Mouse (Mus musculus) midbrain, embryonic 10.5 days (tissue): ENCODE data around the gene Swi5. TPM values are rescaled to one million over a fixed set of nuclear protein-coding genes. Genes with fewer than 3 reads are reported as not detected.

Experiments used
- DNase-seq: peaks from one replicate; pipeline ENCODE4 v3.0.0-alpha.2; 2017; ENCODE audit warnings: low spot score
- H3K27ac ChIP-seq: fragments of 300-500 bp; sonication (generic); replicated peaks from 2 replicates; pipeline ENCODE4 v1.5.1; 2016; ENCODE audit warnings: mild to moderate bottlenecking
- H3K27me3 ChIP-seq: fragments of 300-500 bp; sonication (generic); 2 replicates; pipeline ENCODE4 v1.6.1; 2016; ENCODE audit warnings: low read depth, mild to moderate bottlenecking; ENCODE audit not compliant: poor library complexity, severe bottlenecking
- H3K36me3 ChIP-seq: fragments of 300-500 bp; sonication (generic); 2 replicates; pipeline ENCODE4 v1.6.1; 2016; ENCODE audit warnings: mild to moderate bottlenecking, moderate library complexity
- H3K4me1 ChIP-seq: fragments of 300-500 bp; sonication (generic); 2 replicates; pipeline ENCODE4 v1.6.1; 2016
- H3K4me3 ChIP-seq: fragments of 300-500 bp; sonication (generic); 2 replicates; pipeline ENCODE4 v1.5.1; 2016; ENCODE audit warnings: mild to moderate bottlenecking, moderate library complexity
- H3K9me3 ChIP-seq: fragments of 300-500 bp; sonication (generic); replicated peaks from 2 replicates; pipeline ENCODE4 v1.6.1; 2016; ENCODE audit warnings: mild to moderate bottlenecking
- WGBS: fragments of 180-500 bp; shearing (Covaris S2); methylation state at CpG from one replicate; pipeline ENCODE4 v1.1.7; 2016; 5-methylcytosine and 5-hydroxymethylcytosine counted together
- polyA plus RNA-seq: library from polyadenylated mRNA; unstranded; fragments of >200 nt; fragmentation: Nextera tagmentation; extraction: Ambion mirVana; gene quantifications from 2 replicates; pipeline ENCODE4 v1.2.1, GENCODE M21; 2016

Swi5 gene
- polyA plus RNA-seq, 1 experiment from 2014 or later: 536 TPM

DNA sequence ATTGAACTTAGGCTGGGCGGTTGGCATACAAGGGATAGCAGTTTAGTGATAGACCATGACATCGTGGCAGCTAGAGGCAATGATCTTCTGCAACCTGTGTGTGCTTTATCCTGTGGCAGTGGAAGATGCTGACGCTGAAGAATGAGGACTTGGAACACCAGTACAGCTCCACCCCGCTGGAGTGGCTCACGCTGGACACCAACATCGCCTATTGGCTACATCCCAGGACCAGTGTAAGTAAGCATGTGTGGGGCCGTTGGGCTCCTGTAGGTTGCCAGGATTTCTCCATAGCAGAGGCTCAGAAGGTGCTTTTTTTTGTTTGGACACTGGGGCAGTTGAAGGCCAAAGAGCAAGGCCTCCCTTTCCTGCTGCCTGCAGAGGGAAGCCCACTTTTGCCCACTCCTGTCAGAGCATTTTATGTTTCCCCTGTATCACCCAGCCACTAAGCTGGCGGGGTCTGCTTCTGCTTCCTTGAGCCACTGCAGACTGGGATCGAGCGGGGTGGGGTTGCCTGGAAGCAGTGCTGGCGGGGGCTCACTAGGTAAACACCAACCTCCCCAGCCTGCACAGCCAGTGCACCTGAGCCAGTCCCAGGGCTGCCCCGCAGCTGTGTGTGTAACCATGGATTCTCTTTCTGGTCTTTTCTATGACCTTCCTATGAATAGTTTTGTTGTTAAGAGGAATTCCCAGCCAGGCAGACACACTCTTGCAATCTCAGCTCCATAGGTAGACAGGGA is 35.9 kb downstream of the Swi5 start:
- WGBS: 92% methylated on average over 12 of the region's 12 CpGs
- no peaks in the 10 kb centered on the region for H3K9me3 ChIP-seq
- no peak for DNase-seq
- H3K27me3 ChIP-seq: no peaks in the 10 kb centered on the region
- H3K4me3 ChIP-seq: no peak overlapping the region
- no peaks in the 10 kb centered on the region for H3K4me1 ChIP-seq
- peaks cover 96% of the 10 kb centered on the region for H3K36me3 ChIP-seq
- H3K27ac ChIP-seq: no peak overlapping the region

GRCm38 (mm10) chr2:32248377-32249361 is 39.2 kb downstream of the Swi5 start:
- Histone ChIP-seq H3K27ac (no peak overlapping the region), H3K4me3 (no peak overlapping the region), H3K27me3 (no peaks in the 10 kb centered on the region), H3K9me3 (no peaks in the 10 kb centered on the region), H3K36me3 (peaks cover 100% of the 10 kb centered on the region), H3K4me1 (no peaks in the 10 kb centered on the region)
- DNase-seq: no peak
- 86% methylated on average over 10 of the region's 10 CpGs for WGBS

DNA sequence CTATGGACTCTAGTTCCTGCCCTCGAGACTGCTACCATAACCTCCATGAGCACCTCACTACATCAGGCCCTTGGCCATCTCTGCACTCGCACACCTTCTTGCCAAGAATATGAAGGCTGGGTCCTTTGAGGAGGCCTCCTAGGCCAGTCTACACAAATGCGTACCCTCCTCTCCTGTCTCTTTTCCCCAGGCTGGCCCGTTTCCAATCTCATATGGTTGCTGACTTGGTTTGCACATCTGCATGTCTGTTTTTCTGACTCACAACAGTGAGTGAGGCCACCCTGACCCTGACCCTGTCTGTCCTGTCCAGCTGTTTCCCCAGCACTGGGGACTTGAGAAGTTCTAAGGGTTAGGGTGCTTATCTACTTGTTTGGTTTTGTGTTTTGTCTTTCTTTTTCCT is 41.1 kb downstream of the Swi5 start:
- H3K36me3 ChIP-seq: peaks cover 99% of the 10 kb centered on the region
- 83% methylated on average over 4 of the region's 4 CpGs for WGBS

GRCm38 (mm10) chr2:32242986-32243385 is 44.9 kb downstream of the Swi5 start:
- Histone ChIP-seq H3K4me3 (no peak overlapping the region), H3K27ac (no peak overlapping the region), H3K9me3 (no peaks in the 10 kb centered on the region), H3K4me1 (peaks cover 1% of the 10 kb centered on the region), H3K36me3 (peaks cover 89% of the 10 kb centered on the region), H3K27me3 (no peaks in the 10 kb centered on the region)
- DNase-seq: no peak
- WGBS: 86% methylated on average over 4 of the region's 4 CpGs

More for the DNA sequence above, 41.1 kb downstream of the Swi5 start:
- H3K4me3 ChIP-seq: no peak overlapping the region
- no peaks in the 10 kb centered on the region for H3K27me3 ChIP-seq
- no peak overlapping the region for H3K27ac ChIP-seq
- no peaks in the 10 kb centered on the region for H3K9me3 ChIP-seq
- H3K4me1 ChIP-seq: no peaks in the 10 kb centered on the region
- no peak for DNase-seq

GRCm38 (mm10) chr2:32240591-32240990 is 47.3 kb downstream of the Swi5 start:
- DNase-seq: no peak
- no peaks in the 10 kb centered on the region for H3K27me3 ChIP-seq
- WGBS: 89% methylated on average over 5 of the region's 5 CpGs
- H3K36me3 ChIP-seq: peaks cover 65% of the 10 kb centered on the region
- H3K27ac ChIP-seq: no peak overlapping the region
- peaks cover 18% of the 10 kb centered on the region for H3K4me1 ChIP-seq
- H3K9me3 ChIP-seq: no peaks in the 10 kb centered on the region
- H3K4me3 ChIP-seq: no peak overlapping the region

GRCm38 (mm10) chr2:32238708-32239435 is 49.0 kb downstream of the Swi5 start:
- 89% methylated on average over 9 of the region's 9 CpGs for WGBS
- H3K4me1 ChIP-seq: peaks cover 30% of the 10 kb centered on the region
- peaks cover 59% of the 10 kb centered on the region for H3K36me3 ChIP-seq
- H3K27me3 ChIP-seq: no peaks in the 10 kb centered on the region
- DNase-seq: no peak
- H3K9me3 ChIP-seq: no peaks in the 10 kb centered on the region
- H3K27ac ChIP-seq: no peak overlapping the region
- no peak overlapping the region for H3K4me3 ChIP-seq

DNA sequence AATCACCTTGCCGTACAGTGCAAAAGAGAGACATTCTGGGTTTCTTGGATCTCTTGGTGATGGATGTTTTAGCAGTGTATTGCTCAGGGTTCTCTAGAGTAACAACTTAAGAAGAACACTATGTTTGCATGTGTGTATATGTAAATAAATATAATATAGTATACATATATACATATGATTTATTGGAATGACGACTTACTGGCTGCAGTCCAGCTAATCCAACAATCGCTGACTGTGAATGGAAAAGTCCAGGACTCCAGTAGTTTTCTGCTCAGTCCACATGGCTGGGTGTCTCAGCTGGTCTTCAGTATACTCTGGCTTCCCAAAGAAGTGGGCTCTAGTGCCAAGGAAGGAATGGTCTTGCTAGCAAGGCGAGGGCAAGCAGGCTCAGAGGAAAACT is 50.3 kb downstream of the Swi5 start:
- H3K36me3 ChIP-seq: peaks cover 59% of the 10 kb centered on the region
- WGBS: 54% methylated on average over 4 of the region's 4 CpGs
- no peaks in the 10 kb centered on the region for H3K9me3 ChIP-seq
- peak overlapping the region; percentile 70 for H3K4me3 ChIP-seq
- H3K4me1 ChIP-seq: peaks cover 30% of the 10 kb centered on the region
- DNase-seq: no peak
- H3K27ac ChIP-seq: peak overlapping the region; percentile 88; the same call in 1 of the 2 replicates
- no peaks in the 10 kb centered on the region for H3K27me3 ChIP-seq

DNA sequence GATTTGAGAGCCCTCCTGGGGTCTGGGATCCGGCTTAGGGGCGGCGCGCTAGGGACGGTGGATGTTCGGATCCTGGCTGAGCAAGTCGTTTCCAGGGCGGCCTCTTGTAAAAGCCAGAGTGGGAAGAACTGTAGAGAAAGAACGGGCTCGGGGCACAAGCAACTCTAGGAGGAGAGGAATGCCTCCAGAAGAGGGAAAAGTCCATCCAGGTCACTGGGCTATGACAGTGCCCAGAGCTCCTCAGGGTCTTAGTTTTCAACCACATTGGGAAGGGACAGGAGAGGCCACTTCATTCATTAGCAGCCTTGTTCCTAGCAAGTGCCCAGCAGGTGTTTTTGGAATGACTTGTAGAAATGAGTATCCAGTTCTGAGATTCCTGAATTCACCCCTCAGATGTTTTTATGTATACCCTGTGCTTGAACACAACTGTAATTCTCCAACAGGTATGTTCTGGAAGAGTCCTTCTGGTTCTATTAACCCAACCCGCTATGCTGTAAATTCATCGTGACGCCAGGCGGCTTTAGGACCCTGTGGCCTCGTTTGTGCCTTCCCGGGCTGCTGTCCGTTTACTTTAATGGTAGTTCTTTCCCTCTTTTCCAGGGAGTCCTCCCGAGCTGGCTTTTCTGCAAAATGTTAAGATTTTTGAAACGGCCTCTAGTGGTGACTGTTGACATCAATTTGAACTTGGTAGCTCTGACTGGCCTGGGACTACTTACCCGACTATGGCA is 51.0 kb downstream of the Swi5 start:
- under 1% methylated on average over 20 of the region's 20 CpGs for WGBS
- Histone ChIP-seq H3K4me1 (peaks cover 30% of the 10 kb centered on the region), H3K27me3 (no peaks in the 10 kb centered on the region), H3K27ac (peak overlapping the region; percentile 88), H3K4me3 (peak overlapping the region; percentile 70), H3K36me3 (peaks cover 60% of the 10 kb centered on the region), H3K9me3 (no peaks in the 10 kb centered on the region)
- peak; percentile 62 for DNase-seq

GRCm38 (mm10) chr2:32235886-32236759 is 51.8 kb downstream of the Swi5 start, which contains the start of gene Pomt1:
TSS of gene Pomt1 (plus strand) at chr2:32236590.
- WGBS: under 1% methylated on average over 54 of the region's 54 CpGs
- DNase-seq: peak; percentile 92
- Histone ChIP-seq H3K36me3 (peaks cover 60% of the 10 kb centered on the region), H3K27ac (peak within 1 kb of the TSS; percentile 88), H3K4me3 (peak within 1 kb of the TSS; percentile 70), H3K4me1 (peaks cover 30% of the 10 kb centered on the region), H3K27me3 (no peaks in the 10 kb centered on the region), H3K9me3 (no peaks in the 10 kb centered on the region)

DNA sequence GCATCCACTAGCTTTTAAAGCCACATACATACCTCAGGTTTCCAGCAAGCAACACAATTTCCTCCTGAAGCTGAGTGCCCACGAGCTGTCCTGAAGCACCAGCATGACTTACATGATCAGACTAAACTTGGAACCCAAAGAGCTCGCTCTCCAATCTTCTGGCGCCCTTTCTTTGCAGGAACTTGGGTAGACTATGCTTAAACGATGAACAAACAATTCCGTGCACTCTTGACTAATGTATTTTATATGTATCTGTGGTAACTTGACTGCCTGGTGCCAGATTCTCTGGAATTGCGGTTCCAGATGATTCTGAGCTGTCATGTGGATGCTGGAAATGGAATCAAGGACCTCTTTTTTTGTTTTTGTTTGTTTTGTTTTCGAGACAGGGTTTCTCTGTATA is 52.4 kb downstream of the Swi5 start:
- Histone ChIP-seq H3K27me3 (no peaks in the 10 kb centered on the region), H3K27ac (peak overlapping the region; percentile 88; the same call in 1 of the 2 replicates), H3K4me1 (peaks cover 30% of the 10 kb centered on the region), H3K36me3 (peaks cover 60% of the 10 kb centered on the region), H3K4me3 (peak overlapping the region; percentile 70), H3K9me3 (no peaks in the 10 kb centered on the region)
- no peak for DNase-seq
- WGBS: 36% methylated on average over 7 of the region's 7 CpGs
